Mouse (Mus musculus) intestine, embryonic 16.5 days (tissue): ENCODE measurements around the gene Pitpnm1. TPM values are rescaled to one million over a fixed set of nuclear protein-coding genes. Genes with fewer than 3 reads are reported as not detected.

ENCODE experiments used
- ATAC-seq: fragments of 200-750 bp; cut with Nextera tagmentation; 2 replicates; pipeline ENCODE4 v1.8.0; 2017; ENCODE audit warnings: moderate TSS enrichment, moderate library complexity
- H3K27ac ChIP-seq: fragments of 300-500 bp; sonication (generic); 2 replicates; pipeline ENCODE4 v1.5.1; 2014; ENCODE audit warnings: mild to moderate bottlenecking, low read length
- H3K27me3 ChIP-seq: fragments of 300-500 bp; sonication (generic); replicated peaks from 2 replicates; pipeline ENCODE4 v1.6.1; 2014; ENCODE audit warnings: low read length, control low read depth, mixed read lengths; ENCODE audit not compliant: control insufficient read depth, insufficient read depth
- H3K36me3 ChIP-seq: fragments of 300-500 bp; sonication (generic); 2 replicates; pipeline ENCODE4 v1.6.1; 2014; ENCODE audit warnings: low read length, control low read depth; ENCODE audit not compliant: control insufficient read depth, insufficient read depth
- H3K4me1 ChIP-seq: fragments of 300-500 bp; sonication (generic); 2 replicates; pipeline ENCODE4 v1.6.1; 2014; ENCODE audit warnings: low read length, control low read depth, mixed read lengths; ENCODE audit not compliant: control insufficient read depth, insufficient read depth
- H3K4me2 ChIP-seq: fragments of 300-500 bp; sonication (generic); 2 replicates; pipeline ENCODE4 v1.6.1; 2014; ENCODE audit warnings: low read depth, low read length, control low read depth
- H3K4me3 ChIP-seq: fragments of 300-500 bp; sonication (generic); 2 replicates; pipeline ENCODE4 v1.5.1; 2014; ENCODE audit warnings: mild to moderate bottlenecking, low read length
- H3K9ac ChIP-seq: fragments of 300-500 bp; sonication (generic); 2 replicates; pipeline ENCODE4 v1.6.1; 2014; ENCODE audit warnings: low read depth, low read length
- H3K9me3 ChIP-seq: fragments of 300-500 bp; sonication (generic); 2 replicates; pipeline ENCODE4 v1.6.1; 2016; ENCODE audit warnings: low read length, control low read depth; ENCODE audit not compliant: control insufficient read depth
- WGBS: fragments of 180-500 bp; shearing (Covaris S2); extraction: QIAGEN DNeasy Blood & Tissue Kit; methylation state at CpG from one replicate; pipeline ENCODE4 v1.1.7; 2014; 5-methylcytosine and 5-hydroxymethylcytosine counted together
- polyA plus RNA-seq: library from polyadenylated mRNA; unstranded; fragments of >200 nt; fragmentation: Nextera tagmentation; extraction: Ambion mirVana; gene quantifications from 2 replicates; pipeline ENCODE4 v1.2.1, GENCODE M21; 2015

Gene Pitpnm1
- polyA plus RNA-seq, 1 experiment from 2014 or later, result 19.7 TPM

GRCm38 (mm10) chr19:4146366-4147021, 46.7 kb downstream of the Pitpnm1 start:
- 67% methylated on average over 12 of the region's 12 CpGs for WGBS
- no peak overlapping the region for H3K4me3 ChIP-seq
- H3K27ac ChIP-seq, result no peak overlapping the region
- H3K9me3 ChIP-seq, result no peaks in the 10 kb centered on the region
- no peaks in the 10 kb centered on the region for H3K27me3 ChIP-seq
- peaks cover 22% of the 10 kb centered on the region for H3K4me1 ChIP-seq
- peaks cover 11% of the 10 kb centered on the region for H3K36me3 ChIP-seq
- no peak overlapping the region for H3K4me2 ChIP-seq
- no peak for ATAC-seq
- no peak overlapping the region for H3K9ac ChIP-seq

GRCm38 (mm10) chr19:4147022-4147405, 47.2 kb downstream of the Pitpnm1 start:
- peaks cover 14% of the 10 kb centered on the region for H3K36me3 ChIP-seq
- H3K4me3 ChIP-seq, result no peak overlapping the region
- no peak overlapping the region for H3K27ac ChIP-seq
- H3K4me2 ChIP-seq, result no peak overlapping the region
- H3K27me3 ChIP-seq, result no peaks in the 10 kb centered on the region
- H3K9me3 ChIP-seq, result no peaks in the 10 kb centered on the region
- no peak for ATAC-seq
- 66% methylated on average over 3 of the region's 3 CpGs for WGBS
- H3K9ac ChIP-seq, result no peak overlapping the region
- H3K4me1 ChIP-seq, result peaks cover 22% of the 10 kb centered on the region

GRCm38 (mm10) chr19:4147782-4148490, 48.1 kb downstream of the Pitpnm1 start:
- Histone ChIP-seq H3K4me3 (peak overlapping the region; percentile 82), H3K36me3 (peaks cover 14% of the 10 kb centered on the region), H3K27me3 (no peaks in the 10 kb centered on the region), H3K9me3 (no peaks in the 10 kb centered on the region), H3K4me2 (peak overlapping the region; percentile 32; the same call in 1 of the 2 replicates), H3K9ac (peak overlapping the region; percentile 95; the same call in 1 of the 2 replicates), H3K4me1 (peaks cover 22% of the 10 kb centered on the region), H3K27ac (no peak overlapping the region)
- WGBS, result 40% methylated on average over 9 of the region's 9 CpGs
- no peak; the same call in 1 of the 2 replicates for ATAC-seq

GRCm38 (mm10) chr19:4148491-4148806, 48.7 kb downstream of the Pitpnm1 start, which contains the start of gene Coro1b:
TSS of gene Coro1b (plus strand) at chr19:4148619.
- Histone ChIP-seq H3K9me3 (no peaks in the 10 kb centered on the region), H3K4me1 (peaks cover 22% of the 10 kb centered on the region), H3K36me3 (peaks cover 16% of the 10 kb centered on the region), H3K27ac (peak within 1 kb of the TSS; percentile 74), H3K9ac (peak within 1 kb of the TSS; percentile 95), H3K27me3 (no peaks in the 10 kb centered on the region), H3K4me2 (peak within 1 kb of the TSS; percentile 84), H3K4me3 (peak within 1 kb of the TSS; percentile 82)
- WGBS, result under 1% methylated on average over 33 of the region's 33 CpGs
- ATAC-seq, result peak; percentile 95

GRCm38 (mm10) chr19:4148819-4149218, 49.0 kb downstream of the Pitpnm1 start:
- Histone ChIP-seq H3K9me3 (no peaks in the 10 kb centered on the region), H3K36me3 (peaks cover 18% of the 10 kb centered on the region), H3K4me2 (peak overlapping the region; percentile 84), H3K27ac (peak overlapping the region; percentile 74), H3K9ac (peak overlapping the region; percentile 95), H3K4me1 (peaks cover 22% of the 10 kb centered on the region), H3K4me3 (peak overlapping the region; percentile 82), H3K27me3 (no peaks in the 10 kb centered on the region)
- ATAC-seq, result peak; percentile 38
- 2% methylated on average over 7 of the region's 8 CpGs for WGBS

- Histone ChIP-seq H3K4me2 (peak overlapping the region; percentile 84), H3K9me3 (no peaks in the 10 kb centered on the region), H3K27me3 (no peaks in the 10 kb centered on the region), H3K4me1 (peaks cover 22% of the 10 kb centered on the region), H3K4me3 (peak overlapping the region; percentile 82), H3K36me3 (peaks cover 18% of the 10 kb centered on the region), H3K27ac (peak overlapping the region; percentile 74), H3K9ac (peak overlapping the region; percentile 95)
- ATAC-seq, result no peak
- WGBS, result 79% methylated on average over 11 of the region's 11 CpGs
These were observed 49.5 kb downstream of the Pitpnm1 start for GRCm38 (mm10) chr19:4149283-4149682.

- H3K27ac ChIP-seq, result no peak overlapping the region
- WGBS, result 92% methylated on average over 17 of the region's 17 CpGs
These were observed 50.1 kb downstream of the Pitpnm1 start for GRCm38 (mm10) chr19:4149764-4150461.

GRCm38 (mm10) chr19:4150567-4151487, 51.0 kb downstream of the Pitpnm1 start:
- 0 out of 2 replicates have a peak overlapping the region, but pooled peaks have one; percentile 21 for H3K9ac ChIP-seq
- no peak overlapping the region for H3K27ac ChIP-seq
- peaks cover 20% of the 10 kb centered on the region for H3K36me3 ChIP-seq
- H3K4me1 ChIP-seq, result peaks cover 22% of the 10 kb centered on the region
- no peak for ATAC-seq
- no peaks in the 10 kb centered on the region for H3K9me3 ChIP-seq
- 89% methylated on average over 22 of the region's 22 CpGs for WGBS
- H3K4me3 ChIP-seq, result no peak overlapping the region
- H3K4me2 ChIP-seq, result no peak overlapping the region
- H3K27me3 ChIP-seq, result no peaks in the 10 kb centered on the region

More at GRCm38 (mm10) chr19:4149764-4150461, 50.1 kb downstream of the Pitpnm1 start:
- ATAC-seq, result no peak
- Histone ChIP-seq H3K4me1 (peaks cover 22% of the 10 kb centered on the region), H3K36me3 (peaks cover 18% of the 10 kb centered on the region), H3K4me3 (peak overlapping the region; percentile 82; the same call in 1 of the 2 replicates), H3K27me3 (no peaks in the 10 kb centered on the region), H3K9ac (peak overlapping the region; percentile 95), H3K9me3 (no peaks in the 10 kb centered on the region), H3K4me2 (peak overlapping the region; percentile 84)
